Mouse (Mus musculus) retina, adult 2 months (tissue): ENCODE measurements around the gene Sytl1.
A peak's percentile ranks its signal among the peaks of the same experiment; 100 is the strongest.

ENCODE experiments used
- DNase-seq: peaks from one replicate; pipeline ENCODE4 v3.0.0-alpha.2; 2012; ENCODE audit warnings: low read depth, low spot score

Sytl1 gene

DNA sequence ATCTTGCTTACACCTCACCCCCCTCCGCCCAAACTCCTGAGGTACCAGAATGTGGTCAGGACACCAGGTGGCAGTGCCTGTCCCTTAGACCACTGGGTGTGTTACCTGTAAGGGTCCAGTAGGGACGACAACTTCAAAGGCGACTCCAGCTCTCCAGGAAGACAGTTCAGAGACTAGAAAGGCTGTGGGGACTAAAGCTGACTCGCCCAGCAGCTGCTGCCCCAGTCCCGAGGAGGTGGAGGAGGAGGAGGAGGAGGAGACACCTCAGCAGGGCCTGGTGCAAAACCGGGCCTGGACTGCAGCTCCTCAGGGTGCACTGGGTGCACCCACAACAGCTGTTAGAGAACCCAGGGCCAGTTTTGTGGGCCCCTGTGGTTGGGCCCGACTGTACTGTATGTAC, at the start of gene Sytl1:
Gene Sytl1 (minus strand): TSS at position 232 of the 400 bp plus-strand sequence.
- no peak for DNase-seq

DNA sequence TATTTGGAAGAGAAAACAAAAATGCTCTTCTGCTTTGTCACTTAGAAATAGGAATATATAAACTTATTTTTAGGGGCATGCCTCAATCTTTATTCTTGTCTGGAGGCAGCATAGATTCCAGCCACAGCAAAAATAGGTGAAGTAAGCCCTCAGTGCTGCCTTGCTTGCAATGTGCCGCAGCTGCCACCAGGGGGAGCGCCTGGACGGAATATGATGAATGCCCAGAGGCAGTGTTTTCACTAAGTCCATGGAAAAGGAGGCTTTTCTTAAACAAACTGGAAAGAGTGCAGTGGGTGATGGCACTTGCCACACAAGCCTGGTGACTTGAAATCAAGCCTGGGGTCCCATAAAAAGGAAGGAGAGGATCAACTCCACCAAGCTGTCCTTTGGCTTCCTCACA, 47.0 kb upstream of the Sytl1 start:
- DNase-seq = peak; percentile 56

GRCm38 (mm10) chr4:133307331-133307730, 44.4 kb upstream of the Sytl1 start:
- no peak for DNase-seq

DNA sequence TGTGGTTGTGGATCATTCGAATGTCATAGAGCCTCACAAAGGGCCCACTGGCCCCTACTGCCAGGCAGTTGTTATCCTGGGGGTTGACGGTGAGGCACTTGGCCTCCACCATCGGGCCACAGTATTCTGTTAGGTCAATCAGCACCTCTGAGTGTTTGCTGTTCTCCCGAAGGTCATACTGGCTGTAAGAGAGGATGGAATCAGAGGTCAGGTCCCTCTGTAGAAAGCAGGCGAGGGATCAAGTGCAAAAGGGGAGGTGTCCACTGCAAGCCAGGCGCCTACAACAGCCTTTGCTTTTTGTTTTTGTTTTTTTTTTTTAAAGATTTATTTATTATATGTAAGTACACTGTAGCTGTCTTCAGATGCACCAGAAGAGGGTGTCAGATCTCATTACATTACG, 42.9 kb upstream of the Sytl1 start:
- no peak for DNase-seq

- DNase-seq = no peak
Measured at GRCm38 (mm10) chr4:133304770-133305169, 41.9 kb upstream of the Sytl1 start.

GRCm38 (mm10) chr4:133302668-133303067, 39.8 kb upstream of the Sytl1 start:
- DNase-seq = no peak

DNA sequence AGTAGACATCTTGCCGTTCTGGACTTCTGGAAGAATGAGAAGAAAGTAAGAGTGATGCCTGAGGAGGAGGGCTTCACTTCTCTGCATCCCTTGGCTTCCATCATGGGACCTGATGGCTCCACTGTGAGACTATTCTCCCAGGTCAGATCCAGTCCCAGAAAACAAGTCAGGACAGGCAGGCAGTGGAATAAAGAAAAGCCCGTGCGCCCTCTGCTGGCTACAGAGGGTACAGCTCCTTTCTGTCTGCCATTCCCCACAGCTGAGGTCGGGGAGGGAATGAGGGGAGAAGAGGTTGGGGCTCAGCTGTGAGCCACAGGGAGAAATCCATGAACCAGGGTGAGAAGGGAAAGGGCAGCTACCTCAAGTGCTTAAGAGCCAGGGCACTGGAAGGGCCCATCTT, 38.9 kb upstream of the Sytl1 start:
- no peak for DNase-seq

DNA sequence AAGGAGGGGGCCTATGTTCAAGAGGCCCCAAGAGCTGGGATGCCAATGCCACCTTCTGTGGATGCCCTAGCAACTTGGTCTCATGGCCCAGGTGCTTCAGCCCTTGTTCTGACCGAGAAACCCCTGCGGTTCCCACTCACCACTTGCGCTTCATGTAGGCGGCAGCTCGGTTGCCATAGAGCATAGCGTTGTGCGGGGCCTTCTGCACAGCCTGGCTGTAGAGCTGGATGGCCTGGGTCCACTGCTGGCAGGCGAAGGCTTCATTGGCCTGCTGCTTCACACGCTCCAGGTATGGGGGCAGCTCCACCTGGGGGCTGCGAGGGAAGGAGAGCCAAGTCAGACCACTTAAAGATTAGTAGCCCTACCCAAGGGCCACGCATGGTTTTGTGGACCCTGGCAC, 37.5 kb upstream of the Sytl1 start:
- DNase-seq = no peak

- DNase-seq = no peak
Measured at GRCm38 (mm10) chr4:133299701-133300100, 36.8 kb upstream of the Sytl1 start.

GRCm38 (mm10) chr4:133298516-133299365, 35.8 kb upstream of the Sytl1 start:
- DNase-seq = no peak

- DNase-seq = no peak
Measured at GRCm38 (mm10) chr4:133297801-133298238, 34.9 kb upstream of the Sytl1 start.

GRCm38 (mm10) chr4:133297360-133297759, 34.4 kb upstream of the Sytl1 start:
- no peak for DNase-seq

DNA sequence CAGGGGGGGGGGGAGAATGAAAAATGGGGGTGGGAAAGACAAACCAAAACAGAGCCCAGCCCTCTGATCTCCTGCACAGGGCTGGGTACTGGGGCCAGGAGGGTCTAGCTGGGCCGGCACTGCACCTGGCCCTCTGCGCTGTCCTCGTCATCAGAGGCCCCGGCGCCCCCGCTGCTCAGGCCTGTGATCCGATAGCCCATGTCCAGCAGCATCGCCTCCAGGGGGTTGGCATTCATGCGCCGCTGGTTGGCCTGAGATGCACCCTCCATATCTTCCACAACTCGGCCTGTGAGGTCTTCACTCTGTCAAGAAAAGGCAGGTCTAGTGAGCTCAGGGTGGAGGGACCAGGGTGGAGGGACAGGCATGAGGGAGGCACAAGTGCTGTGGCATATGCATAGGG, 31.2 kb upstream of the Sytl1 start:
- DNase-seq = no peak

- no peak for DNase-seq
Measured at GRCm38 (mm10) chr4:133292901-133293843, 30.3 kb upstream of the Sytl1 start.

DNA sequence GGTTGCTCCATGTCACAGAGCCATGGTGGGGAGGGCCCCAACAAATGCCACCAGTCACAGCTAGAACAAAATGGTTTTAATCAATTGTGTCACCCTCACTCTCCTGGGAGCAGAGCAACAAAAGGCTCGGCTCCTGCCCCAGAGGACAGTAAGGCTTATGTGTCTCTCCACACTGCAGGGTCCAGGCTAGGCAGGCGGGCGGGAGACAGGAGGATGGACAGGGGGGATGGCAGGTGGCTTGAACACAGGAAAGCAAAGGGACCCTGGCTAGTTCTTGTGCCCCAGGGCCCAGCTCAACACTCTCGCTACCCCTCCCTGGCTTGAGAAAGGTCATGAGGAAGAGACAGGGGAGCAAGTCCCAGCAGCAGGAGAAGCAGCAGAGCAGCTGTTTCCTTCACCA, 29.5 kb upstream of the Sytl1 start:
- DNase-seq = no peak

- DNase-seq = no peak
Measured at GRCm38 (mm10) chr4:133291255-133291654, 28.3 kb upstream of the Sytl1 start.

DNA sequence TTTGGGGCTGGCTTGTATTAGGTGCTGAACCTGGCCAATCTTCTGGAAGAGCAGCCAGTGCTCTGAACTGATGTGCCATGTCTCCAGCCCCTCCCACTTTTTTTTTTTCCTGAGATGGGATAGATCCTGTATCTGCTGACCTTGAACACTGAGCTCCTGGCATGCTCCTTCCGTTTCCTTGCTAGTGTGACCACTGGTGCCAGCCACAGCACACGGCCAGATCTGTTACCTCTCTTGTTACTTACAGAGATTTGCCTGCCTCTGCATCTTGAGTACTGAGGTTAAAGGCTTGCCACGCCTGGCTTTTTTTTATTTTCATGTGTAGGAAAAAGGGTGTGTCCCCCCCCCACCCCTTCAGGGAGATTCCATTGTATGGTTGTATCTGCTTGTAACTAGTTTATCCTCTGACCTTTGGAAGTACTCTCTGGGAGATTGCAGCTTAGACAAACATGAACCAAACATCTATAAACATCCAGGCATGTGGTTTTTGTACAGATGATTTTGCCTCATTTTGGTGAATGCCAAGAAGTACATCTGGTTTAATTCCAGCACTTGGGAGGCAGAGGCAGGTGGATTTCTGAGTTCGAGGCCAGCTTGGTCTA, 23.7 kb upstream of the Sytl1 start:
- no peak for DNase-seq

- no peak for DNase-seq
Measured at GRCm38 (mm10) chr4:133285950-133286349, 23.0 kb upstream of the Sytl1 start.

- DNase-seq = no peak
Measured at GRCm38 (mm10) chr4:133285299-133285698, 22.4 kb upstream of the Sytl1 start.

DNA sequence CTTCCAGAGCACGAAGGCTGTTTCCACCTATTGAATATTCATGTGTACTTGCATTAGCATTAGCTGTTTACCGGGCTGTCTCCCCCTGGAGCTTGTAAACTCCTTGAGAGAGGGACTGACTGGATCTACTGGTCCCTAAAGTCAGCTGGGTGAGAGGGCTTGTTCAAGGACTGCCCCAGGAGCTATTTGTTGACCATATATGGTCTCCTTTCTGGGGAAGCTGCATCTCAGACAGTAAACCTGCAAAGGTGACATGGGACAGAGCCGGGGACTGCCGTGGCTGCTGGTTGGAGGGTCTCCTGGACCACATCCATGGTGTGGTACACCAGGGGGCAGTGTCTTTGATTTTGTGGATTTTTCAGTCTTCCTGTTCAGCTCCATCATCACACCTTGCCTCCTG, 19.7 kb upstream of the Sytl1 start:
- no peak for DNase-seq

- no peak for DNase-seq
Measured at GRCm38 (mm10) chr4:133281951-133282481, 19.1 kb upstream of the Sytl1 start.

- no peak for DNase-seq
Measured at GRCm38 (mm10) chr4:133281513-133281912, 18.6 kb upstream of the Sytl1 start.
